In the genomic region with DNA sequence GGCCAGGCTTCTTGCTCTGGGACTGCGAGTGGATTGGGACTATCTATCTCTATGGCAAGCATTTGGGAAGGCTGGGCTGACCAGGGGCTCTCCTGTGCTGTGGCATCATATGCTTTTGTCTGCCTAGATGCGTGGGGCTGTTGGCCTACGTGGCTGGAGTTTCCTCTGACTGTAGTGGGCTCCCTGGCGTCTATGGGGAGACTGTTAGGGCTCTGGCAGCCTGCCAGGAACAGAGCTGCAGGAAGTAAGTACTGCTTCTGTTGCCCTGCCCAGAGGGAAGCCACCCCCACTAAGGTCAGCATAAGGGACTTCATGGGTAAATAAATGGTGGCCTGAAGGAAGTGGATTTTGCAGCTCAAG, we compare ENCODE assay signal across 8 mouse cellular contexts. TPM values are rescaled to one million over a fixed set of nuclear protein-coding genes. Genes with fewer than 3 reads are reported as not detected.
DNase-seq lines count a peak whose midpoint lies in the region; TF ChIP-seq lines count a peak whose summit lies in the region.

No protein-coding gene starts in this region.

- peaks cover 7% of the 10 kb centered on the region for H3K79me2 ChIP-seq in heart, adult 2 months (replicated peaks; ENCODE audit: control insufficient read depth, insufficient read depth, low read length)

- intact Hi-C loops in heart, adult 2 months (cut with DNase I): loop anchor here (2.0 kb wide), 1 partner anchor 25 kb away; no protein-coding TSS in a partner anchor

- H3K4me3 ChIP-seq in heart, adult 2 months: peak overlapping the region; percentile 97
- H3K4me3 ChIP-seq in spleen, adult 2 months (ENCODE audit: extremely low read depth, insufficient read depth, insufficient read length): no peak overlapping the region; the same call in 1 of the 2 replicates

- peaks cover 8% of the 10 kb centered on the region; the same call in 1 of the 2 replicates for H3K36me3 ChIP-seq in heart, adult 2 months (ENCODE audit: control insufficient read depth, insufficient read depth, low read length)
- H3K36me3 ChIP-seq in spleen, adult 2 months (ENCODE audit: control insufficient read depth, insufficient read depth, low read length): peaks cover 41% of the 10 kb centered on the region

- TF ChIP-seq CTCF in heart, adult 2 months (IDR thresholded peaks at IDR 0.05): no peak
- TF ChIP-seq CTCF in spleen, adult 2 months (IDR thresholded peaks at IDR 0.05; ENCODE audit: extremely low read depth, insufficient read depth, insufficient read length, insufficient replicate concordance): no peak

- no peak for TF ChIP-seq POLR2A in heart, adult 2 months (IDR thresholded peaks at IDR 0.05; ENCODE audit: insufficient read depth, low read depth, low read length)
- no peak for TF ChIP-seq POLR2A in spleen, adult 2 months (IDR thresholded peaks at IDR 0.05; ENCODE audit: low read depth, low read length)

- peak overlapping the region; percentile 61 for H3K27ac ChIP-seq in heart, adult 2 months
- H3K27ac ChIP-seq in spleen, adult 2 months (ENCODE audit: insufficient read depth, low read length): peak overlapping the region; percentile 34; the same call in 1 of the 2 replicates

- peaks cover 41% of the 10 kb centered on the region for H3K4me1 ChIP-seq in heart, adult 2 months (ENCODE audit: control insufficient read depth, insufficient read depth, low read length)
- H3K4me1 ChIP-seq in spleen, adult 2 months (ENCODE audit: control insufficient read depth, insufficient read depth, insufficient read length): peaks cover 28% of the 10 kb centered on the region

- peak overlapping the region; percentile 19 for H3K9ac ChIP-seq in heart, adult 2 months (ENCODE audit: low read depth, low read length)

- H3K27me3 ChIP-seq in heart, adult 2 months (ENCODE audit: control insufficient read depth, insufficient read depth, low read length): no peaks in the 10 kb centered on the region
- H3K27me3 ChIP-seq in spleen, adult 2 months (ENCODE audit: control insufficient read depth, insufficient read depth, low read length): no peaks in the 10 kb centered on the region

- WGBS in heart, adult 2 months: 3% methylated on average over 4 of the region's 4 CpGs
- 4% methylated on average over 4 of the region's 4 CpGs for WGBS in spleen, adult 2 months

- 0 out of 2 replicates have a peak, but pooled peaks have one; percentile 12 for TF ChIP-seq EP300 in heart, adult 2 months (IDR thresholded peaks at IDR 0.05; ENCODE audit: insufficient read depth, low read depth, low read length)

- peak; percentile 57 to 72 for DNase-seq in urinary bladder, postnatal 36 days (ENCODE audit: low spot score in 2 of 2)
- DNase-seq in urinary bladder, postnatal 10 days (ENCODE audit: low spot score): no peak
- DNase-seq in cerebellum, adult 9-11 months: peak; percentile 72
- DNase-seq in heart, adult 2 months: peak; percentile 76 to 84
- peak; percentile 82 for DNase-seq in kidney, adult 11 months
- DNase-seq in lung, adult 18-20 months: peak; percentile 83 to 89
- peak; percentile 41 to 70 for DNase-seq in spleen, adult 2 months (ENCODE audit: low read depth in 1 of 2, low spot score in 2 of 2)
- no peak for DNase-seq in embryo, embryonic 10 days (ENCODE audit: low spot score)

RNA-seq across cellular contexts. Expression of a gene that starts 3.2 kb away (rescaled TPM):
- total RNA-seq in heart, adult 2 months (2021): 10 to 100 TPM; 43.9 to 51.8 TPM
- polyA plus RNA-seq in heart, adult 2 months (2012; rRNA removed): 47.5 and 52.6 TPM in 2 replicates
- 251 and 315 TPM in 2 replicates for polyA plus RNA-seq in spleen, adult 2 months (2012; rRNA removed)

RNA-seq across cellular contexts. Expression of a gene that starts 16.8 kb away (rescaled TPM):
- total RNA-seq in heart, adult 2 months (2021): 1 to 10 TPM in 1 of 2 experiments, under 1 TPM in 1; 0.55 to 1.2 TPM
- 0.84 TPM in 1 of 2 replicates, not detected in the other for polyA plus RNA-seq in heart, adult 2 months (2012; rRNA removed)
- 25.6 and 39.2 TPM in 2 replicates for polyA plus RNA-seq in spleen, adult 2 months (2012; rRNA removed)

RNA-seq across cellular contexts. Expression of a gene that starts 17.0 kb away (rescaled TPM):
- total RNA-seq in heart, adult 2 months (2021): under 1 TPM; 0.20 to 0.31 TPM
- polyA plus RNA-seq in heart, adult 2 months (2012; rRNA removed): 0.50 and 0.80 TPM in 2 replicates
- 3.6 and 4.0 TPM in 2 replicates for polyA plus RNA-seq in spleen, adult 2 months (2012; rRNA removed)

RNA-seq across cellular contexts. Expression of a gene that starts 28.6 kb away (rescaled TPM):
- total RNA-seq in heart, adult 2 months (2021): not detected
- polyA plus RNA-seq in heart, adult 2 months (2012; rRNA removed): 0.23 TPM in 1 of 2 replicates, not detected in the other
- polyA plus RNA-seq in spleen, adult 2 months (2012; rRNA removed): 33.0 and 61.9 TPM in 2 replicates

RNA-seq across cellular contexts. Expression of a gene that starts 33.2 kb away (rescaled TPM):
- 10 to 100 TPM; 22.9 to 98.7 TPM for total RNA-seq in heart, adult 2 months (2021)
- polyA plus RNA-seq in heart, adult 2 months (2012; rRNA removed): 85.9 and 490 TPM in 2 replicates
- polyA plus RNA-seq in spleen, adult 2 months (2012; rRNA removed): 71.5 and 138 TPM in 2 replicates

Comparison
In these comparisons a context has a peak if more than half of its experiments do, and no peak if none do; other contexts are left out.
1. DNase-seq: peak in urinary bladder, postnatal 36 days (2 of 2), cerebellum, adult 9-11 months (single experiment), heart, adult 2 months (2 of 2), kidney, adult 11 months (single experiment), lung, adult 18-20 months (2 of 2) and spleen, adult 2 months (2 of 2); none in urinary bladder, postnatal 10 days (single experiment) and embryo, embryonic 10 days (single experiment).
2. RNA of a gene that starts 16.8 kb away (polyA plus RNA-seq): 25.6 to 39.2 TPM in spleen, adult 2 months; 0.84 TPM in heart, adult 2 months; every median in the first group is over 10 times any median in the second.